Mouse (Mus musculus): Measurements from ENCODE around the gene Tmem131l.
A peak's percentile ranks its signal among the peaks of the same experiment; 100 is the strongest.
"Not testable (repeated sequence)": the region's sequence is repeated elsewhere in the genome, so short reads cannot be mapped to it uniquely, and the experiment has no call there.

Gene Tmem131l

DNA sequence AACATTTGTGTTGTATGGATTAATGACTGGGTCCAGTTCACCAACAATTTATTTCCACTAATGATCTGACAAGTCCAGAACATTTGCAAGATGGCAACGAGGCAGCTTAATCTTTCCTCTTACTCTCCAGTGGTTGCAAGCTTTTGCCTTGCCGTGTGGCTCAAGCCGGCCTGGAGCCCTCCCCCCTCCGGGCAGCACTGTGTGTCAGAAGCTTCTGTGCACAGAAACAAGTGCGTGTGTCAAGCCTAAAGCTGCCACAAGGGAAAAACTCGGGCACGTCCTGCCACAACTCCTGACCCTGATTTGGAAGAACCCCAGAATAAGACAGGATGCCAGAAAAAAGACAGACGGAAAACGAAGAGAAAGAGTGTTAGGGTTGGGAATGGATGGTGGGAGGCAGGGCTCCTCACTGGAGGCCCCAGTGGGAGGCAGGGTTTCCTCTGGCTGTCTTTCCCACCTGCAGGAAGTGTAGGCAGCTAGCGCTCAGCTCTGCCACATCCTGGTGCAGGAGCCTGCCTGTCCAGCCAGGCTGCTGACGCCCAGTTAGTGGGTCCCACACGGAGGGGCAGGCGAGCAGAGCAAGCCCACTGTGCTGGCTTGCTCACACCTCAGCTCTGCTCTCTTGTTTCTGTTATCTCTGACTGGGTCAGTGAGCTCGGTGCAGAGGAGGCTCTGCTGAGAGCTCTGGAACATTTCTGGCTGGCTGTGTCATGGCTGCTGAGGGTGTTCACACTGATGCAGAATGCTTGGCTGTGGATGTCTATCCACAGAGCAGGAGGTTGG is 135.6 kb downstream of the Tmem131l start:
- DNase-seq: no peak

DNA sequence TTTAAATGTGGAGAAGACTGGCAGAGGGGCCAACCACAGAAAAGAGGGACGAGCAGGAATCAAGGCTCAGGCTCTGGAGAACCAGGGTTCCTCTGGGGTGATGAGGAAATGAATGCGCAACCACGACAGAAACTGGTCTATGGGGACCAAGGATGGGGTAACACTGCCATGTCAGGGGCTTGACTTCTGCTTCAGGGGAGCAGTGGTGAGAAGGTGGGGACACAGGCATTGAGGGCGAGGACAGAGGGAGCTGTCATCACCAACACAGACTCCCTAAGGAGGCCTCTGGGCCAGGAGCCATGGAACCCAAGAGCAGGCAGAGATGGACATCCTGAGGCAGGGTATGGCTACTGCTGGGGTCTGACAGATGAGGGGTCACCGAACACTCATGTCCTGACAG is 137.0 kb downstream of the Tmem131l start:
- DNase-seq: no peak

DNA sequence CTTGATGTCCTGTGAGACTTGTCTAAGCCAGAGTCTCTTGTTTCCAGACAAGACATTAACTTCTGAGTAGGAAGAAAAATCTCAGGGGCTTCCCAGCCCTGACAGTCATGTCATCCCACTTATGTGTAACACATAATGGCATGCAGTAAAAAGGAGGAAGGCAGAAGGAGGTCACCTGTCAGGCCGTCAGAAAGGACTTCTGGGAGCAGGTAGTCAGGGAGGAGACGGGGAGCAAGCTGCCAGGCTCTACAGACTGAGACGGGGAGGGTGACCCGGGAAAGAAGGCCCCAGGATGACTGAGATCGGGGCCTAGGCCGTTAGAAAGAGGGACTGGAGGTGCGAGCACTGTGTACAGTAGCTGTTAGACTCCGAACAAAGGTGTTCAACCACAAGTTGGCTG is 137.5 kb downstream of the Tmem131l start:
- no peak for DNase-seq

DNA sequence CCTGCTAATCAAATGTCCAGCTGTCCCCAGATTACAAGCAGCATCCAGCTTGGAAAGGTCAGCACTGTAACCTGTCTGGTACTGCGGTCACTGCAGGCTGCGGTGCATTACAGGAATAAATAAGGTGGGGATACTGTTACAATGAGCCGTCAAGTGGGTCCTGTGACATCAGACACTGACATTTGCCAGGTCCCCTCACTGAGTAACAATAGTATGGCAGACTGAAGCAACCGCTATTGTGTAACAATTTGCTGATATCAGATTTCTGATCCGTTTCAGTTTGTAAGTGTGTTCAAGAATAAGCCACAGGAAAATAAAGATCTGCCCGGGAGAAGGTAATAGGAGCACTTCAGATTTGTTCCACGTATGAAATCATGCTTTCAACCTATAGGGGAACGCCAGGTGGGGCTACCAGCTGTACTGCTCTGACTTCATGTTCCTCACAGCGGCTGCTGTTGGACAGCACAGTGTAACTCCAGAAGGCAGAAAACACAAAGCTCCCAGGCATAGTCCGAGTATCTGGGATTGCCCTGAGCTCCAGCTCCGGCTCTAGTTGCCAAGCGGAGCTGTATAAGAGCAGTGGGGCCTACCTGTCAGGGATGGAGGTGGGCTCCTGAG is 139.1 kb downstream of the Tmem131l start:
- no peak for DNase-seq

DNA sequence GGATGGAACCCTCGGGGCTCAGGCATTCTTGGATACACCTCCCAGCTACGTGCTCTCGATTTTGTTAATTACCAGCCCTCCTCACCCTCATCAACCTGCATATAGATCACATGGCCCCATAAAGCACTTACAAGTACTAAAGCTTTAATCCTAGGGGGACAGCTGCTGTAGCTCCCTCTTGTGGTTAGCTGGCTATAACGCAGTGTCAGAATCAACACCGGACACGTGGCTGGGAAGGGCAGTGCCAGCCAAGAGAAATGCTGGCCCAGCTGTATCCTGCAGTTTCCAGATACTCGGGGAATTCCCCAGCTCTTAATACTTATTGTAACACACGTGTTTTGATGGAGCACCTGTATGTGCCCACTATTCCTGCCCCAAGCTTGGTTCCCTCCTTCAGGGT is 140.4 kb downstream of the Tmem131l start:
- DNase-seq: peak; percentile 28 to 60

DNA sequence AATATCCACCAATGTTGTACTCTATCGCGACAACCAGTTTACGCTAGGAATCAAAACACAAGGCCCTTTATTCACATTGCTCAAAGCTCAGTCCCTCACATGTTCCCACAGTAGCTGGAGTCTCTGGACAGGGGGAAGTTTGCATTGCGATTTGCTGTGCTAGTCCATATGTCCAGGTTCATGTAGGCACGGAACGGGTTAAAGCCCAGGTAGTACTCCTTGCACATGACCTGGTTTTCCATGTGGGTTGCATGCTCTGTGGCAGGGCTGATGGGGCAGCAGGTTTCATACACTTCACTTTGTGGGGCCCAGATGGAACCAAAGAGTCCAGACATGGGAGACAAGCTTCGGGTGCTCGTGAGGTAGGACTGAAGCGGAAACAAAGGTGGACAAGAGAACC is 141.7 kb downstream of the Tmem131l start:
- DNase-seq: no peak

DNA sequence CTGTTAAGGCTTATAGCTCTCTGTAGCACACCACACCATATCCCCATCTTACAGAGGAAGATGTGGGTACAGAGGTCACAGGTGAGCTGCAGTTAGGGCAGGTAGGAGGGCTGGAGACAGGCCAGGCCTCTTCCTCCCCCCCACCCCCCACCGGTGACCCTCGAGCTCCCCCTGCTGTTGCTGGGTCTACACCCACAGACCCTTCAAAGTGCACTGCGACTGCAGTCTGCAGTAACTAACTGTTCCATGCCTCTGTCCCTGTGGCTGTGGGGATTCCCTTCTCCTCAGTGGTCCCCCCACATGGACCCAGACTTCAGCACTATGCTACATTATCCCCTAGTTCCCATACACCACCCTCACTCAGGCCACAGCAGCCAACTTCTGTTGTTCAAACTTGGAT is 144.2 kb downstream of the Tmem131l start:
- DNase-seq: no peak

DNA sequence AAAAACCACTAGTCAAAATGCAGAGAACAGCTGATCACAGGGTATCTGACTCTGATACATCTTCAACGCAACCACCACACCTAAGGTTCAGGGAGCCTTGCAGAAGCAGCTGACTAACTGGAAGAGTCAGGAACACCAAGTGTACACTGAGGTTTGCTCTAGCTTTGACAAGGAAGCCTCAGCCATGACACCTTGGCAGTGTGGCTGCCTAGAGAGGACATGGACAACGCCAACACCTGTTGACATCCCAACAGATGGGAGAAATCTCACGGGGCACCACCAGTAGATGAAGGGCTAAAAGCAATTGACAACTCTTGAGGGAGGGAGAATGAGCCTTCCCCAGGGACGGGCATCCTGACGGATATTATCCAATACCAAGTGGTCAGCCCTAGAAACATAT is 144.9 kb downstream of the Tmem131l start:
- no peak for DNase-seq

DNA sequence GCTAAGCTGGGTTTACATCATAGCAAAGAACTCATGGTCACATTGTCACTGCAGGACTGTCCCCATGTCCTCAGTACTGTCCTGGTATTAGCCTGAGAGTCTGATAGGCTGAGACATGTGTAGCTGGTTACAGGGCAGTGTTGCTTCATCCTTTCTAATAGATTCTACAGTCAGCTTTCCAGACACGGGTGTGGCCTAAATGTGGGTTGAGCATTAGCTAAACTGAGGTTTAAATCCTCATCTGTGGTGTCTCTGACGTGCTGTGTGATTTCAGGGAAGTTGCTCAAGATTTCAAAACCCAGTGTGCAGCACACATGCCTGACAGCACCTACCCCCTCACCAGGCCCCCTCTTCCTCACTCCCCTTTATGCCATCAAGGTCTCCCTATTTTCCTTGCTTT is 154.8 kb downstream of the Tmem131l start:
- no peak for DNase-seq

DNA sequence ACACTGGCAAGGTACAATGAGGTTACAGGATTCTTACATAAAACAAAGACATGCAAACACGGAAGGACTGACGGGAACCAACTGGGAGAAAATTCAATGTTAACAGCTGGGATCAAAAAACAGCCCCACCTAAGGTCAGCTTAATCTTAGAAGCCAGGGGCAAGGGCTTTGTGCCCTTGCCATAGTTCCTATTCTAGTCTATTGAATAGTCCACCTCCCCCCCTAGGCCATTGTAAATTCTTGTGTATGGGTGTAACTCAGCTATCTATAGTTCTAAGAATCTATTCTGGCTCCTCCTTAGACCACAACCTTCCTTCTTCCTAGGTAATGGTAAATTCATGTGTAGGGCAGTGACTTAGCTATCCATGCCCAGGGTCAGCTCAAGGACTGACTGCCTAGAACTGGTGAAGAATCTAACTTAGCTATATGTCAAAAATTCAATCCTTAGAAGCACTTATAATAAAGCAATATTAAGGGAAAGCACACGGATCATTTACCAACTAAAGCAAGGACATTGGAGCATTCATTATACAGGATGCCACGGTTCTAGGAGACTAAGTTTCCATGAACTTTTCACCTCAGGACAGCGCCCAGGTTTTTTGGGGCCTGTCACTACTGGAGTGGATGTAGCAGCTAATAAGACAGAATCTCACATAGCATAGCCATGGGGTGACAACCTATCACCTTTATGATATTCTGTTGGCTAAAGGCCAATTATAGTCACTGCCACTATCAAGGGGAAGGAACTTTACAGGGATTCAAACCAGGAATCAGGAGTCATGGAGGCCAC is 160.5 kb downstream of the Tmem131l start:
- not testable (repeated sequence) for DNase-seq

DNA sequence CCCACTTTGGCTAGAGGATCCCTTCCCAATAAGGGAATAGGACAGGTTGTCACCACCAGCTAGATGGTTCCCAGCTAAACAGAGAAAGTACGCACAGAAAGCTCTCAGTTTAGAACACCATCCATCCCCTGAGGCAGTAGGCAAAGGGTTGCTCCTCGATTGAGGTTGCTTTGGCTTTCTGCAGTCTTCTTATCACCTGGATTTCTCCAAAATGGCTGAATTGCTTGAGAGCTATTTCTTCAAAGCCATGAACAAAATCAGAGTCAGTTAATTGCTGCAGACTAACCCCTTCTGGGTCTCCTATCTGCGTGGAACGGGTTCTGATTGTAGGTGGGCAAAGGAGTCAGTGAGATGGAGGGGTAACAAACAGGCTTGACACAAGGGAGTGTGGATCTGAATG is 161.2 kb downstream of the Tmem131l start:
- no peak for DNase-seq

DNA sequence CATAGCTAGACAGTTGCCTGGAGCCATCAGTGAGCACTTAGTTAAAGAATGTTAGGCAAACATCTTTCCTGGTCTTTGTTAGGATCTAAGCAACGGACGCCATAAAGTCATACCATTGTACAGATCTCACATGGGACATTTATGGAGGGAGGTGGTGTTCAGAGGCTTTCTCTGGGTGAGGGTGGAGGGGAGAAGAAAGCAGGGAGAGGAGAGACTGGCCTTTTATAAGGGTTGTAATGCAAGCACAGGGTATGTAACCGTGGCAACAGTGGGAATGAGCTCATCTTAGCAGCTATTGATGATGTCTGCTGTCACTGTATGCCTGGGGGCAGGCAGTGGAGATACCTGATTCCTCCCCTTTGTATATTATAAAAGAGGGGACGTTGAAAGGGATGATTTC is 163.7 kb downstream of the Tmem131l start:
- no peak for DNase-seq

DNA sequence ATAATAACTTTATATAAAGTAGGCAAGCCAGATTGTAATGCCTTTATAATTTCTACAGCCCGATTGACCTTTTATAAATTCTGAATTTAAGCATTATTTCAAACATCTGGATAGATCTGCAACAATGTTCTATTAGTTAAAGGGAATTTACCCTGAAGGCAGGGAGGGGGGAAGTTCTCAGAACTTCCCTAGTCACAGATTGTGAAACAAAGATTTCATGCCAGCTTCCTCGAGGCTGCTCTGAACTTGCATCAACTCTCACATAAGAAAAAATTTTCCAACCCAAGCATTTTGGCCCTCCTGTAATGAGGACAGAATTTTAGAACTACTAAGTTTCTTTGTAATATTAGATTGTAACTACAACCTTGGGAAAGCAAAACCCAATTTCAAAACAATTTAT is 164.9 kb downstream of the Tmem131l start:
- not testable (repeated sequence) for DNase-seq

DNA sequence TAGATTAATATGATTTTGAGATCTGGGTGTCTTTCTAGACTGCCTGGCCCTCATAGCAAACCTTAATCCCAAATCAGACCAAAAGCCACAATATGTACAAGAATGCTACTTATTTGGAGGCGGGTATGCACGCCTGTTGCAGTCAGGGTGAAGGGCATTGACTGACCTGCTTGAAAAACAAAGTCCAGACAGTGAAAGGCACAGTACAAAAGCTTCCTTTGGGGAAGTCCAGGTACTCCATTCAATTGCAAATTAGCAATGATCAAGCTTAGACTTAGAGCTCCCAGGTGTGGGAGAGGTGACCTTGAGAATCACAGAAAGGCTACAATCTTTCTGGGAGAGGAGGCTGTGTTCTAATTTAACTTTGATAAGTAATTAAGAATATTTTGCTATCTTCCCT is 167.1 kb downstream of the Tmem131l start:
- DNase-seq: not testable (repeated sequence)

DNA sequence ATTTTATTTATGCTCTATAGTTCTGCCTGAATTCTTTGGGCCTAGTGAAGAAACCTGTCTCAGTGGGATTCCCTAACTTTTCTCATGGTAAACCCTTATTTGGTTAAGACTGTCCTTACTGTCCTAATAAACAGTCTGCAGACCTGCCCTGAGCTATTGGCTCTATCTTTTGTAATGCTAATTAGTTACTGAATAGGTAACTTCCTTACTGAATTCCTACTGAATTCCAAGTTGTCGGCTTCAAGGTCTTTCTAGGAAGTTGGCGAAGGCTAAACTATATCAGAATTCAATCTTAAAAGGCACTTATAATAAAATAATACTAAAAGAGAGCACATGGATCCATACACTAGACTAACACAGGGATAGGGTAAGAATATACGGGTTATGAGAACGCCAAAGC is 168.0 kb downstream of the Tmem131l start:
- not testable (repeated sequence) for DNase-seq

DNA sequence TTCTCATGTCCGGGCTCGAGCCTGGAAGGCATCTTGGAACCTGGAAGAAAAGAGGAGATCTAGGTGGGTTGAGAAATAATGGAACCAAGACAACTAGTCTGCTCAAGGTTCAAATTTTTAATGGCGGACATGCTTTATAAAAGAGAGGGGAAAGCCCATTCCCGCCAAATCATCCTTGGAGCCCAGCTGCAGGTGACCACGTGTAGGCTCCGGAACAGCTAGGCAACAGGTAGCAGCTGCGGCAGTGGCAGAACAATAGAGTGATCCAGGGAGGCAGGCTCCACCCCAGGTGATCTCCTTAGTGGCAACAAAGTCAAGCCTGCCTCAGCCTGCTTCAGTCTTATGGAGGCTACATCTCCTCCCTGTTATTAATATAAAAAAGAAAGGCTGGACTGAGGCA is 168.4 kb downstream of the Tmem131l start:
- DNase-seq: not testable (repeated sequence)

DNA sequence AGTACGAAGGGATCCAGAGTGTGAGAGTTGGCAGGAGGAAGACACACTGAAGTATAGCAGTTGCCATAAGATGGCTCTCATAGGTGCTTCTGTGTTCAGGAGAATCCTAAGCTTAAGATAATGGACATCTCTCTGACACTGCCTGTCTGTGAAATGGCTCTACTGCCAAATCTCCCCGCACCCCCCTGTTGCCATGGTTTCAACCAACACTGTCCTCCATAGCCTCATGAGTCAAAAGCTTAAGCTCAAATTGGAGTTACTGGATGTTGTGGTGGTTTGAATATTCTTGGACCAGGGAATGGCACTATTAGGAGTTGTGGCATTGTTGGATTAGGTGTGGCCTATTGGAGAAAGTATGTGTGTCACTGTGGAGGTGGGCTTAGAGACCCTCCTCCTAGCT is 170.2 kb downstream of the Tmem131l start:
- DNase-seq: no peak

DNA sequence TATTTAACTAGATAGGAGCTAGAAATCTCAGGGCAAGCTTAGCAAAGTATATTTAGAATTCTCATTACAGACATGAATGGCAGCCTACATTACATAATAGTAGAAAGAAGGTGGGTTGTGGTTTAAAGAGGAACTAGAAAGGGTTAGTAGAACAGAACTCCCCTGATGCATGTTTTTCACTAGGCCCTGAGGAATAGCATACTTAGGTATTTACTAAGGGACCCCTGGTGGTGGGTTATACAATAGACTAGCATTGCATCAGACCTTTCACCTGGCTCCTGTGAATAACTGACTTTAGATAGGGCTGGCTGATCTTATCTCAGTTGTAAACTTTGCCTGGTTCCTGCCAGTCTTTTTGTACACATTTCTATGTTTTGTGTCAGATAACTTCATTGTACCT is 172.9 kb downstream of the Tmem131l start:
- not testable (repeated sequence) for DNase-seq

DNA sequence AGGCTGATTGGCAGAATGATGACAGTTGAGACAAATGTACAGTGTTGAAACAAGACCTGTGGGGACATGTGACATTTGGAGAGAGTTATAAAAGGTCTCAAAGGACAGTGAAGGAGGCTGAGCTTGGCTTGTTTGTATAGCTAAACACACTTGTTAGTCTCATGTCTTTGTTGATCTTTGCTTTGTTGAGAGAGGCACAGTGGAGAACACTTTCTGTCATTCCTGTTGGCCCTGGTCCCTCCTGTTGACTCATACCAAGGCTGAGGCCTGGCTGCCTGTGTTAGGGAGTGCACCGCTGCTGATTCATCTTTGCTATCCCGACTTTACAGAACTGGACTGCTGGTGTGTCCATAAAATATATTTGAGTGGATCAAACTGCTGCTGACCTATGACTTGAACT is 174.8 kb downstream of the Tmem131l start:
- no peak for DNase-seq

DNA sequence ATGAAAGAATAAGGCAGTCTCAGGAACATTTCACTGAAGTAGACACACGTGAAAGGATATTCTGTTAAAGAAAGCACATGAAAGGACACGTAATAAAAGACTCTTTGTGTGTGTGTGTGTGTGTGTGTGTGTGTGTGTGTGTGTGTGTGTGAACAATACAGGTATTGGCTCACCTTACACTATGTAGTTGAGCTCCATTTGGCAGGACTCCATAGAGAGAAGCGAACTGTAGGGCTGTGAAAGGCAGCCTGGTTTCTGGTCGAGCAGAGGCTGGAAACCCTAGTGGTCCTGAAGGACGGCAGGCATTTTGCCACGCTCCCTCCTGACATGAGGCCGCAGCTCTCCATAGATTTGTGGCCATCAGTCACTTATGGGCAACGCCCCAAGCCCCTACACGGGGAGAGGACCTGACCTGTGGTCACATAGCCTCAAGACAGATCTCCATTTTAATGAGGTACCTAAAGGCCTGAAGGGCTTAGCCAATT is 175.9 kb downstream of the Tmem131l start:
- no peak for DNase-seq

DNA sequence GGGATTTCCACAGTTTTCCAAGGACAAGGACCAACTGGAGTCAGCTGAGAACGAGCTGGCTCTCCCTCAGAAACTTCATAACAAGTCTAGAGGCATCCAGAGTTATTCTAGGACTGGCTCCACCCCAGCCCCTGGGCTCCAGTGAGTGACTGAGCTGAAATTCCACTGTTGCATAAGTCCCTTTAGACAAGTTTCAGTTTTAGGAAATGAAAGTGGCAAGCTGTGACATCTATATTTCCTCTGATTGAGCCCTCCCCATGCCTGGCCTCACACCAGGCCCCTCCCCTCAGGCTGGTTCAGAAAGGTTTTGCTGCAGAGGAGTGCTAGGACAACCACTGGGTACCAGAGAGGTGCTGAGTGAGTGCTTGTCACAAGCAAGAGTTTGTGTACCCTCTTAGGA is 177.0 kb downstream of the Tmem131l start:
- DNase-seq: peak; percentile 58 to 66

DNA sequence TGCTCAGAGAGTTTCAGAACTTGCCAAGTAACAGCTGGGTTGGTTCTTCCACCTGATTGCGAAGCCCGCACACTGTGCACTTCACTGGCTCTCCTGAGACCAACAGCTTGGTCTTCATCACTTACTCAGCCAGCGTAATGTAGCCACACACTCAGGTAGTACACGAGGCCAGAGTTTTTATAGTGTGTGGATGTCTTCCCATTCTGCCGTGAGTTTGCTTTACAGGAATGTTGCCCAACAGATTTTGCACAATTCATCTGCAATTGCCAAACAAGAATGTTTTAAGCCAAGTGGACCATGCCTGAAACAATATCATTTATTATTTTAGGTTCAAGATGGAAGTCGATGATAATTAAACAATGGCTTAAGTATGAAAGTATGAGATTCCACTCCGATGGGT is 180.4 kb downstream of the Tmem131l start:
- DNase-seq: no peak

DNA sequence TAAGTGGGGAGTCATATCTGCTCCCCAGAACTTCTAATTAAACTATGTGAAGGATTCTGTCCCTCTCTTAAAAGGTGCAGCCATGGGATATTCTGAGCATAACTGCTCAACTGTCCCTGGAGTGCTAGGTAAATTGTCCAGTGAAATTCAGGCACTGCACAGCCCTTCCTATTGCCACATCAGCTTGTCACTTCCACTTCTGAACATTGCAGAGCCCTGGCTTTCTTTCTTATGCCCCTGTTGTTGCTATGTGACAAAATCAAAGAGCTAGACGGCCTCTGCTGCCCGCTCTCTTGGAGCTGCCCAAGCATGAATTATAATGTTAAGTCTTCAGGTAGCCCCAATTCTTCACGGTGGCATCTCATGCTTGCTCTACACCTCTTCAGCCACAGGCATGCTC is 180.9 kb downstream of the Tmem131l start:
- DNase-seq: no peak

DNA sequence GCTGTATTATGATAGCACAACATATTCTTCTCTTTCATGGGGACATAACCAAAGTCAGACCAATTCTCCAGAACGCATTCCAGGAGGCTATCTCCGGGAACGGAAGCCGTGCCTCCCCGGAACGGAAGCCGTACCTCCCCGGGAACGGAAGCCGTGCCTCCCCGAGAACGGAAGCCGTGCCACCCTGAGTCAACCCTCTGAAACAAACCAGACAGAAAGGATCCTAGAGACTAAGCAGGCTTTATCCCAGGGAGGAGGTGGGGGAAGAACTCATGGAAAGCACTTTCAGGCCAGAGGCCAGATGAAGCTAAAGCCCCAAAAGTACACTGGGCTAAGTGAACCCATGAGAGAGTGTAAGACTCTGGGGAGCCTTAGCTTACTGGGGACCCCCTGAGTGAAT is 182.4 kb downstream of the Tmem131l start:
- DNase-seq: no peak
